ENCODE assay signal across 38 mouse cellular contexts in the genomic region with DNA sequence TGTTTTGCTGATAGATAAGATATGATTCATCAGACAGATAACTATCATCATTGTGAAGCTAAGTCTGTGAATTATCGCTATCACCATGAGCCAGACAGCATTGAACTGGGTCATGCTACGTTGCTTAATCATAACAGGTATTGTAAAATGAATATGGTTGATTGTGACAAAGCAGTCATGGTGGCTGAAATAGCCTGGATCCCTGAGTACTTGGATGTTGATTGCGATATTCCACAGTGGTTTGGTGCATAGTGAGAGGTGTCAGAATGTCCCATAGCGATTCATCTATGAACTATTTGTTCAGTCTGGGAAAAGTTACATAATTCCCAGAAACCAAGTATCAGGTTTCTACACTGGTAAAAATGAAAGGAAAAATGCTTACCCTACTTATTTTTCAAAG. TPM values are rescaled to one million over a fixed set of nuclear protein-coding genes. Genes with fewer than 3 reads are reported as not detected.
DNase-seq lines count a peak whose midpoint lies in the region; TF ChIP-seq lines count a peak whose summit lies in the region.
"Had no signal": no experiment of that assay in that cellular context is flagged by ENCODE, and none has a peak within 500 bp of the region (broad histone marks: within the 10 kb centered on the region; RNA-seq: fewer than 3 reads in every experiment).

No protein-coding gene starts in this region.

- no peak overlapping the region for H3K4me3 ChIP-seq in C2C12 (ENCODE audit: insufficient read depth, poor library complexity, severe bottlenecking)
- H3K4me3 ChIP-seq in embryonic fibroblast, embryonic 13.5 days (ENCODE audit: insufficient read depth, low read length), result no peak overlapping the region
- no peak overlapping the region for H3K4me3 ChIP-seq in hindbrain, embryonic 10.5 days
- H3K4me3 ChIP-seq: forebrain, embryonic 13.5 days; heart, adult 2 months; heart, embryonic 12.5 days; limb, embryonic 10.5 days; limb, embryonic 15.5 days; liver, embryonic 13.5 days; midbrain, embryonic 10.5 days; neural tube, embryonic 12.5 days had no signal

- no peaks in the 10 kb centered on the region for H3K36me3 ChIP-seq in C2C12 (ENCODE audit: control insufficient read depth, insufficient read depth)
- no peaks in the 10 kb centered on the region for H3K36me3 ChIP-seq in hindbrain, embryonic 10.5 days
- H3K36me3 ChIP-seq: heart, embryonic 12.5 days; limb, embryonic 10.5 days; limb, embryonic 15.5 days; liver, embryonic 13.5 days; midbrain, embryonic 10.5 days; neural tube, embryonic 12.5 days had no signal

- 90% methylated on average over 4 of the region's 4 CpGs for WGBS in hindbrain, embryonic 10.5 days

- H3K9me3 ChIP-seq in hindbrain, embryonic 10.5 days, result no peaks in the 10 kb centered on the region
- H3K9me3 ChIP-seq: forebrain, embryonic 13.5 days; heart, embryonic 12.5 days; limb, embryonic 10.5 days; limb, embryonic 15.5 days; liver, embryonic 13.5 days; midbrain, embryonic 10.5 days; neural tube, embryonic 12.5 days had no signal

- H3K27me3 ChIP-seq in C2C12 (ENCODE audit: control insufficient read depth, insufficient read depth, insufficient read length), result no peaks in the 10 kb centered on the region
- H3K27me3 ChIP-seq in hindbrain, embryonic 10.5 days (ENCODE audit: insufficient read depth, poor library complexity, severe bottlenecking), result no peaks in the 10 kb centered on the region
- H3K27me3 ChIP-seq: forebrain, embryonic 13.5 days; heart, embryonic 12.5 days; limb, embryonic 15.5 days; neural tube, embryonic 12.5 days had no signal

- no peaks in the 10 kb centered on the region for H3K79me3 ChIP-seq in C2C12 (ENCODE audit: low read depth)

- no peak for TF ChIP-seq CTCF in C2C12 (IDR thresholded peaks at IDR 0.05; ENCODE audit: control insufficient read depth, insufficient read depth, insufficient read length)
- TF ChIP-seq CTCF in embryonic fibroblast, embryonic 13.5 days (IDR thresholded peaks at IDR 0.05; ENCODE audit: borderline replicate concordance, insufficient read depth, low read length), result no peak

- TF ChIP-seq POLR2A in embryonic fibroblast, embryonic 13.5 days (IDR thresholded peaks at IDR 0.05; ENCODE audit: low read depth, low read length), result no peak

- H3K27ac ChIP-seq in embryonic fibroblast, embryonic 13.5 days (ENCODE audit: insufficient read depth, low read length), result peak overlapping the region; percentile 42
- no peak overlapping the region for H3K27ac ChIP-seq in hindbrain, embryonic 10.5 days
- H3K27ac ChIP-seq: forebrain, embryonic 13.5 days; heart, adult 2 months; hindbrain, embryonic 14.5 days; limb, embryonic 10.5 days; limb, embryonic 15.5 days; liver, embryonic 13.5 days; midbrain, embryonic 10.5 days; neural tube, embryonic 12.5 days had no signal

- no peaks in the 10 kb centered on the region for H3K79me2 ChIP-seq in C2C12 (ENCODE audit: control insufficient read depth, insufficient read depth)

- peaks cover 10% of the 10 kb centered on the region for H3K4me1 ChIP-seq in embryonic fibroblast, embryonic 13.5 days (ENCODE audit: control insufficient read depth, insufficient read depth, low read length)
- no peaks in the 10 kb centered on the region for H3K4me1 ChIP-seq in hindbrain, embryonic 10.5 days (replicated peaks)
- H3K4me1 ChIP-seq: forebrain, embryonic 13.5 days; heart, embryonic 12.5 days; limb, embryonic 10.5 days; limb, embryonic 15.5 days; liver, embryonic 13.5 days; midbrain, embryonic 10.5 days; neural tube, embryonic 12.5 days had no signal

- H3ac ChIP-seq in C2C12 (ENCODE audit: control insufficient read depth, insufficient read length, low read depth), result no peak overlapping the region

- peak; percentile 67 for DNase-seq in 3T3-L1 (ENCODE audit: low read depth, low spot score)
- DNase-seq in lung, postnatal 25 days (ENCODE audit: low spot score), result peak; percentile 34
- DNase-seq in hindbrain, embryonic 10.5 days (ENCODE audit: low spot score), result no peak
- DNase-seq in right cerebral cortex, postnatal 25 days, result no peak
- DNase-seq in kidney, postnatal 14 days, result no peak
- DNase-seq: adrenal gland, adult 2 months; adrenal gland, postnatal 36 days; cerebellum, adult 18-20 months; cerebellum, postnatal 14 days; gastrocnemius, postnatal 25 days; heart, adult 2 months; heart, postnatal 4 days; kidney, adult 2 months; layer of hippocampus, postnatal 36 days; liver, embryonic 13.5 days; right cerebral cortex, adult 18-20 months; thymus, postnatal 14 days had no signal

TF ChIP-seq in C2C12, 6 proteins besides CTCF, POLR2A, EP300 and RAD21:
- TF ChIP-seq MAX (IDR thresholded peaks at IDR 0.05) (no peak), CEBPB (IDR thresholded peaks at IDR 0.05; ENCODE audit: low read depth) (peak; percentile 72), FOSL1 (IDR thresholded peaks at IDR 0.05; ENCODE audit: insufficient read depth, low read length, poor library complexity, severe bottlenecking) (no peak)

RNA-seq across cellular contexts. Expression of gene Tasp1, which starts 41.0 kb away (rescaled TPM):
- 5.5 TPM for polyA plus RNA-seq in C2C12 (2012; fragmentation: generic; extraction: Trizol)
- polyA plus RNA-seq in embryonic fibroblast, embryonic 13.5 days (2011; ENCODE audit: insufficient read length, low read depth, missing spikeins), result 12.1 and 14.5 TPM in 2 replicates
- polyA plus RNA-seq in hindbrain, embryonic 10.5 days (2016; fragmentation: Nextera tagmentation; extraction: Ambion mirVana), result 14.8 and 16.7 TPM in 2 replicates

RNA-seq across cellular contexts. Expression of gene Gm17374, which starts 44.2 kb away (rescaled TPM):
- polyA plus RNA-seq in C2C12 (2012; fragmentation: generic; extraction: Trizol), result not detected
- not detected in 2 replicates for polyA plus RNA-seq in embryonic fibroblast, embryonic 13.5 days (2011; ENCODE audit: insufficient read length, low read depth, missing spikeins)
- polyA plus RNA-seq in hindbrain, embryonic 10.5 days (2016; fragmentation: Nextera tagmentation; extraction: Ambion mirVana), result not detected in 2 replicates
- polyA plus RNA-seq: adrenal gland, adult 2 months; brain, embryonic 14.5 days; cortical plate, adult 2 months; embryonic facial prominence, embryonic 14.5 days; forebrain, embryonic 13.5 days; heart, adult 2 months; heart, embryonic 12.5 days; heart, postnatal 0 days; hindbrain, embryonic 14.5 days; inflammation-experienced regulatory T-cells, adult 6 months; kidney, adult 2 months; kidney, embryonic 16.5 days; large intestine, adult 2 months; limb, embryonic 10.5 days; limb, embryonic 15.5 days; liver, embryonic 13.5 days; midbrain, embryonic 10.5 days; midbrain, embryonic 16.5 days; neural tube, embryonic 12.5 days; small intestine, adult 2 months; stomach, embryonic 14.5 days; testis, adult 2 months; urinary bladder, adult 2 months had no signal

Comparison
In these comparisons a context has a peak if more than half of its experiments do, and no peak if none do; other contexts are left out.
1. DNase-seq: peak in 3T3-L1 (single experiment) and lung, postnatal 25 days (single experiment); none in hindbrain, embryonic 10.5 days (single experiment), right cerebral cortex, postnatal 25 days (single experiment) and kidney, postnatal 14 days (single experiment).